Mouse (Mus musculus): ENCODE results near the gene Themis3. TPM values are rescaled to one million over a fixed set of nuclear protein-coding genes. Genes with fewer than 3 reads are reported as not detected.

The Themis3 gene
- polyA plus RNA-seq (2017; shearing (Covaris generic)) = not detected

DNA sequence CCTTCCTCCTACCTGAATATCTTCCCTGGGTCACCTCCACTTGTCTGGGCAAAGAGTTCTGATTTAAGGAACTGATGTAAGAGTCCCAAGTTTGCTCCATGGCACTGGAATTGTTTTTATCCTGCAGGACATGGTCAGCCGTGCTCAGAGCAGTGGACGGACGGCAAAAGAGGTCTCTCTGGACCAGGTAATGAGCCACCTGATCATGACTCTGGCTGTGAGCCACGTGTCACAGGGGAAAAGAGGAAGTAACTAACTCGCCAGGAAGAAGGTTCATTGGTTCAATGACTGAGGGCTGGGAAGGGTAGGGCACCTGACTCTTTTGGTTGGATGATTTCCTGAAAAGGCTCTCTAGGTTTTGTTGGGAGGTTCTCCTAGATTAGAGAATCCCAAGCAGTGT, at the start of gene Themis3:
Gene Themis3 (minus strand): TSS at position 187 of the 400 bp plus-strand sequence.

DNA sequence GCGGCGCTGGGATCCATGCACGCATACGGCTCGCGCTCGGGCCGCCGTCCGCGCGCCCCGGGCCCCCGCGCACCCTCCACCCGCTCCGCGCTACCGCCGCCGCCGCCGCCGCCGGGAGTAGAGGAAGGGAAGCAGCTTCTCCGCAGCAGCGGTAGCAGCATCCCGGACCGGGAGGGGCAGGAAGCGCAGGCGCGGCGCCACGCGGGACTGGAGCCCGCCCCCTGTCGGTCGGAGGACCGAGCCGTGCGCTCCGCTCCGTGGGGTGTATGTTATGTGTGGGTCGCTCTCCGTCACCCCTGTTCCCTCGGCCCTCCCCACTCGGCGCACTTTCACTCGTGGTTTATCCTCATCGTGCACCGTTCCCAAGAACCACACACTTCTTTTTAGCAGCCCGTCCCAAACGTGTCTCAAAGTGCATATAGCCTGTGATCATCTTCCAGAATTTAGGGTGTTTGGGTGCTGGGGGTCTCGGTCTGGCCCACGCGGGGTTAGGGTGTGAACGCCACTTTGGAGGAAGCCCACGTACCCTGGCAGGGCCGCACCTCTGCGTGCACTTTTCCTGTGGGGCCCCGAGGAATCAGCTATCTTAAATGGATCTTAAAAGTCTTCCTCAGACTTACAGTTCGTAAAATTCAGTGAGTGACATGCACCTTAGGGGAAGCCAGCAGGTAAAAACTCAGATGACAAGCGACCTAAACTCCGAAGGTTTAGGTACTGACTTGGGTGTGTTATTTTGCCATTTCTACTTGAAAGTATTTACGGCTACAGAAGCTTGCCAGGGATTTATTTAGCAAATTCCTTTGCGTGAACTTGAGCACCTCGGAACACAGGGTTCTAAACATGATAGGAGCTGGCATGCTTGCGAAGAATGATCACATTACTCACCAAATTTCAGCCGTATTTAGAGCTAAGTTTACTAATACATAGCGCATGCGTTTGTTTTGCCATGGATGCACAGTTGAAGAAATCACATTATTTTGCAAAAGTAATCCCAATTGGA, 74.6 kb downstream of the Themis3 start, which contains the start of gene Rab12:
Gene Rab12 (minus strand): TSS at position 176 of the 1,000 bp plus-strand sequence.

Other genes with a start within 250 kb of the Themis3 start
- 0.11 TPM for gene Mtcl1, start 144.9 kb downstream of the Themis3 start, polyA plus RNA-seq (2017; shearing (Covaris generic))
- gene Rab12, start 74.9 kb downstream of the Themis3 start, polyA plus RNA-seq (2017; shearing (Covaris generic)) = 25.5 TPM

Data from CD4-positive, CD25-positive, alpha-beta regulatory T cell (primary cell).